Mouse (Mus musculus) spleen, postnatal 4 days (tissue): ENCODE measurements around the gene Bola1.
"Not testable (repeated sequence)": the region's sequence is repeated elsewhere in the genome, so short reads cannot be mapped to it uniquely, and the experiment has no call there.

Source experiments
- DNase-seq, 2 experiments: peaks; one replicate each; pipeline ENCODE4 v3.0.0; 2022; ENCODE audit warnings: low spot score in 2 of 2

Bola1 gene

DNA sequence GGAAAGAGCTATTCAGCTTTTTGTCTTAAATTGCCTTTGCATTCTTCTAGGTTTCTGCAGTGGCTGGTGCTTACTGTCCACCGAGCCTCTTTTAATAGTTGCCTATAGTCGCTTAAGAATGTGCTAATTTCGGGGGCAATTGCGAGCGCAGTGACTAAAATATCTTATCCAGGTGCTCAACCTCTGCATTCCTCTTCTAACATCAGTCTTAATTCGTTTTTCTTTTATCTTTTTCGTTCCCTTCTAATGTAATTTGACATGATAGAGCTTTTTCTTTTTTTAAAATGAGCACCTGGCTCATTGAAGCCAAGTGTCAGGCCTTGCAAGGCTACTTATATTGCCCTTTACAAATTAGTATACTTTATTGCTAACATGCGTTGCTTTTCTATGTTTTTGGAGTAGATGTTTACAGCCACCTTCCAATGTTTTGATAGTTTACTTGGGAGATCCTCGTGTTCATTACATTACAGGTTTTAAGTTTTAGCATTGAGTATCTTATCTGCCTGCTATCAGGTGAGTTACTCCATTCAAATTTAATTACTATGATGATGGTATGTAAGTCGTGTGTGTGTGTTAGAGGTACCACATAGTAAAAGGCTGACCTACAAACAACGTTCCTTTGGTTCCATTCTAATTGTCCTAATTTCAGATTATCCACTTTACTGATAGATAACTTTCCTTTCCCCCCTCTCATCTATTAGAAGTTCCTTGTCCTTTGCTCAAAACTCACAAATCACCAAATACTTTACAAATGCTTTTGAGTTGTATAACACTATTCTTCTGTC lies 28.0 kb upstream of the Bola1 start:
- DNase-seq = no peak

DNA sequence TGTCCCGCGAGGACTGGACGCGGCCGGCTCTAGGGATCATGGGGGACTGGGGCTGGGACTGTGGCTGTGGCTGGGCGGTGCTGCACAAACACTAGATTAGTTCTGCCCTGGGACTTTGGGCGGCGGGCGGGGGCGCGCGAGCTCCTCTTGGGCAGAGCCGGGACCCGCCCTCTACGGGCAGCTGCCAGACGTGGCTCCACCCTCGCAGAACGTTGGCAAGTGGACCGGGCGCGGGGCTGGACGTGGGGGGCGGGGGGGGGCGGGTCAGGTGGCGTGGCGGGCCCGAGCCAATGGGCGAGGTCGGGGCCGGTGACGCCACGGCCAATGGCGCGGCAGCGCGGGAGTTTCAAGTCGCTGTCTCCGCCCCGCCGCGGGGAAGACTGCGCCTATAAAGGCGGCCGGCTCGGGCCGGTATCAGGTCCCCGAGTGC lies 26.9 kb upstream of the Bola1 start, which contains the start of gene Hist2h3c1:
Gene Hist2h3c1, plus strand, starts transcription at position 259 of the 430 bp plus-strand sequence.
- DNase-seq = not testable (repeated sequence)

DNA sequence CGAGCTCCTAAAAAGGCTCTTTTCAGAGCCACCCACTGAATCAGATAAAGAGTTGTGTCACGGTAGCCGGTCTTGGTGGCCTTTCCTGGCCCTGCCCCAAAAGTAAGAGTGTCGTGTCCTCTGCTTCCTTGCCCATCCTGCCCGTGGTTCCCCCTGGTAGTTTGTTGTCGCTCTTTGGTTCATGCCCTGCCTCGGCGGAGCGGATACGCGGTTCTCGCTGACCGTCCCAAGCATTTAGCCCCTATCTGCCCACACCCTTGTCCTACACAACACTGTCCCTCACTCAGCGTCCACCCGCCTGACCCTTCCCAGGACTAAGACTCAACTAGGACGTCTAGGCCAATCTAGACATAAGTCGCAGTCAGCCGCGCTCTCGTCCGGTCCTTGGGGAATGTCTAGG lies 26.5 kb upstream of the Bola1 start:
- DNase-seq = peak in 1 of 2 experiments; percentile 39

DNA sequence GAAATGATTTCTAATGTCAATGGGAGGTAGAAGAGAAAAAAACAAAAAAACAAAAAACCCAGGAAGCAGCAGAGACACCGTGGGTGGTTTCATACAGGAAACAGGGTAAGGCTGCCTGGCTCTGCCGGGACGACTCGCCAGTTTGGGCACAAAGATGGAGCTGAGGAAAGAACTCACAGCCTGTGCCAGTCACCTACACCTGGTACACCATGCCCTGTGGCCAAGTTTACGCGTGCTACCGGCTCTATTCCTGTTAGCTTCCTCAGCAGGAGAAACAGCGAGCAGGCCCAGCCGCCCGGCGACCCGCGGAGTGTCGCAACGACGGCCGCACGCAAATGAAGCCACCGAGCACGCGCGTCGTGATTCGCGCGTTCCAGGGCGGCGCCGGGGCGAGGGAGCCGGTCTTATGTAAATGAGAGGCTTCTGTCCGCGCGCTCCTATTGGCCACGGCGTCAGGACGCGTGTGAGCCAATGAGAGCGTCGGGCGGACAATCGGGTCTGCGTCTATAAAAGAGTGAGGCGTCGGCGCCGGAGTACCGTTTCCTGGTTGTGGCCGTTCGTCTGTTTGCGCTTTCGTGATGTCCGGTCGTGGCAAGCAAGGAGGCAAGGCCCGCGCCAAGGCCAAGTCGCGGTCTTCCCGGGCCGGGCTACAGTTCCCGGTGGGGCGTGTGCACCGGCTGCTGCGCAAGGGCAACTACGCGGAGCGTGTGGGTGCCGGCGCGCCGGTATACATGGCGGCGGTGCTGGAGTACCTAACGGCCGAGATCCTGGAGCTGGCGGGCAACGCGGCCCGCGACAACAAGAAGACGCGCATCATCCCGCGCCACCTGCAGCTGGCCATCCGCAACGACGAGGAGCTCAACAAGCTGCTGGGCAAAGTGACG lies 25.7 kb upstream of the Bola1 start, which contains the start of gene Hist2h2aa1:
Gene Hist2h2aa1, plus strand, starts transcription at position 495 of the 884 bp plus-strand sequence.
- peak; percentile 89 to 92 for DNase-seq

GRCm38 (mm10) chr3:96243921-96244572 lies 24.5 kb upstream of the Bola1 start:
- DNase-seq = no peak

- DNase-seq = no peak
Observed at GRCm38 (mm10) chr3:96240799-96241197, 21.3 kb upstream of the Bola1 start.

- peak; percentile 99 for DNase-seq
Observed at GRCm38 (mm10) chr3:96239949-96240798, 20.7 kb upstream of the Bola1 start, which contains the start of gene Hist2h2aa2. Hist2h2aa2 (minus strand) TSS chr3:96240276.

DNA sequence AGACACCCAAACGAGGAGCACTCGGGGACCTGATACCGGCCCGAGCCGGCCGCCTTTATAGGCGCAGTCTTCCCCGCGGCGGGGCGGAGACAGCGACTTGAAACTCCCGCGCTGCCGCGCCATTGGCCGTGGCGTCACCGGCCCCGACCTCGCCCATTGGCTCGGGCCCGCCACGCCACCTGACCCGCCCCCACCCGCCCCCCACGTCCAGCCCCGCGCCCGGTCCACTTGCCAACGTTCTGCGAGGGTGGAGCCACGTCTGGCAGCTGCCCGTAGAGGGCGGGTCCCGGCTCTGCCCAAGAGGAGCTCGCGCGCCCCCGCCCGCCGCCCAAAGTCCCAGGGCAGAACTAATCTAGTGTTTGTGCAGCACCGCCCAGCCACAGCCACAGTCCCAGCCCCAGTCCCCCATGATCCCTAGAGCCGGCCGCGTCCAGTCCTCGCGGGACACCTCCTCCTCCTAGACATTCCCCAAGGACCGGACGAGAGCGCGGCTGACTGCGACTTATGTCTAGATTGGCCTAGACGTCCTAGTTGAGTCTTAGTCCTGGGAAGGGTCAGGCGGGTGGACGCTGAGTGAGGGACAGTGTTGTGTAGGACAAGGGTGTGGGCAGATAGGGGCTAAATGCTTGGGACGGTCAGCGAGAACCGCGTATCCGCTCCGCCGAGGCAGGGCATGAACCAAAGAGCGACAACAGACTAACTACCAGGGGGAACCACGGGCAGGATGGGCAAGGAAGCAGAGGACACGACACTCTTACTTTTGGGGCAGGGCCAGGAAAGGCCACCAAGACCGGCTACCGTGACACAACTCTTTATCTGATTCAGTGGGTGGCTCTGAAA lies 19.7 kb upstream of the Bola1 start, which contains the start of gene Hist2h3c2:
Gene Hist2h3c2, minus strand, starts transcription at position 174 of the 840 bp plus-strand sequence.
- DNase-seq = peak; percentile 73 to 89

DNA sequence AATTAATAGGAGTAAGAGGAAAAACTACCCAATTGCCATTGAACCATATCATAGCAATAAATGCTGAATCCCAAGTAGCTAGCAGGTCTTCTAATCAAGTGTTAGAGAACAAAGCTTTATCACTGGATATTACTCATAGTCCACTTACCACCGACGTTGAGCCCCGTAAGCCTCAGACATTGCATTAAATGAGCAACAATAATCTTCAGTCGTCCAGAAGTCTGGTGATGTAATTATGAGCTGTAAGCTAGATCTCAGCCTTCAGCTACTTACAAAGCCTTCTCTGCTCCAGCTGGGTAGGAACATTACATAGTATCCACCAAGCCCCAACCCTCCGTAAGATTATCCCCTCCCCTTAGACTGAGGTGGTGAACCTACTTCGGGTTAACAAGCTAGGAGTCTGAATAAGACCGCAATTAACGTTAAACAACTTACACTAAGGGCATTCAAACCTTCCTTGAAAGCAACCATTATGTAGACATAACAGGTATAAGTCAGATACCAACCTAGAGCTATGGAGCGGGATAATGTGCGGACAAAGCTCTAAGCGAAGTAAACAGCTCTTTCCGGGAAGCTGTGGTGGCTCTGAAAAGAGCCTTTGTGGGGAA lies 18.5 kb upstream of the Bola1 start:
- DNase-seq = peak; percentile 51 to 74

DNA sequence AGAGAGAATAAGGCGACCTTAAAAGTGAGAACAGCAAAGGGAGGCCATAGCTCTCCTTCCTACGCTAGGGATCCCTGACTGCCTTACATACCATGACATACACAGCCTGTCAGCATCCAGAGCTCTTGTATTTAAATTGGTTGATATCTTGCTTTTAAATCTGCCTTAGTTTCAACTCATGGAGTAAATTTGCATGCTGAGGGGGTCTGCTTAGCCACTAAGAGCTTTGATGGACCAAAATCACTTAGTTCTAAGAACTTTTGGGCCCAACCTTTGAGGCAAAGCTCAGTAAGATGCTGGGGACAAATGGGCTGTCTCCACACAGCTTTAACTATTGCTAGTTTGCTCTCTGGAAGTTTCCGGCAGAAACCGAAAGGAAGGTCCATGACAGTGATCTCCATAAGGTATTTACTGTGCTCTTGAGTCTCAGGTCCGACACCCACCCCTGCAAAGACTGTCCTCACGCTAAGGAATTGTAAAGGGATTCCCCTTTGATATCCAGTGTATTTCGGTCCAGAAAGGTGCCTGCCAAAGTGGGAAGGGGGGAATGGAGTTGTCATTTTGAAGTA lies 17.9 kb upstream of the Bola1 start:
- peak; percentile 52 to 72 for DNase-seq

DNA sequence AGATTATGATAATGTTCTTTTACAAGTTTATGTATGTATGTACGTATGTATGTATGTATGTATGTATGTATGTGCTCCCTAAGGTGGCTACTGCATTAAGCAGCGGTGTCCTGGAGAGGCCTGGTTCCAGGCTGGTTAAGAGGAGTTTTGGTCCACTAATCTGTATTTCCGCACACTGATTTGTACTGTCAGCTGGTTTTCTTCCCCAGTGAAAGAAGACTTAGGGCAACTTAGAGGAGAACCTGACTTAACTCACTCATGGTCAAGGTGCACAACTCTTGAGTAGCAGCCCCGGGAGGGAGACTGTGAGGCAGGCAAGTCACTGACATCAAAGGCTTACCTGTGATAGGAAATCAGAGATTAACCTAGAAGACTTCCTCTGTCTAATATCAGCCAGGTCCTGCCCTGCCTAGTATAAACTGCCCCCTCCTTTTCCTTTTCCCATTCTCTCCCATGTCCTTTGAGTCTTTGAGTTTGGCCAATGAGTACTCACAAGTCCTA lies 17.4 kb upstream of the Bola1 start:
- no peak for DNase-seq

- DNase-seq = no peak
Observed at GRCm38 (mm10) chr3:96235836-96236235, 16.3 kb upstream of the Bola1 start.

- DNase-seq = no peak
Observed at GRCm38 (mm10) chr3:96234914-96235313, 15.4 kb upstream of the Bola1 start.

- no peak for DNase-seq
Observed at GRCm38 (mm10) chr3:96231758-96232120, 12.2 kb upstream of the Bola1 start.

- DNase-seq = no peak
Observed at GRCm38 (mm10) chr3:96230910-96231757, 11.6 kb upstream of the Bola1 start.

- no peak for DNase-seq
Observed at GRCm38 (mm10) chr3:96230404-96230803, 10.9 kb upstream of the Bola1 start.

GRCm38 (mm10) chr3:96228828-96229227 lies 9.3 kb upstream of the Bola1 start:
- no peak for DNase-seq
